Mouse (Mus musculus): ENCODE measurements around the gene Ect2l.
A peak's percentile ranks its signal among the peaks of the same experiment; 100 is the strongest.

Ect2l gene

DNA sequence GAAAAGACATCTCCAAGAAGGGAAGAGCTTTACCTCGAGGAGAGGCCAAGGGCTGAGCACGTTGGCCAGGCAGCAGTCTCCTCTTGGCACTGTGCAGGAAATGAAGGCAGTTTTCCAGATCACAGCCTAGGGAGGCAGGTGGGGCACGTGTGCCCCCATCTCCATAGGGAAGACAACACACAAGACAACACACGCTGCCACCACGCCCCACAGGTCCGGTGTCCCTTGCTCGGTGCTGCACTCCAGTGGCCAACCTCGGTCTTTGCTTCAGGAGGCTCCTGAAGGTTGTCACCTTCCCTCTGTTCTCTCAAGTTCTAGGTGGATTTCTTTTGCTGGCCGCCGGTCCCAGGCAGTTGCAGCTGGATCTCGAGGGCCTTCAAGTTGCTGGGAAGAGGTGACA lies at the start of gene Ect2l:
TSS of gene Ect2l (minus strand) at position 165 of the 400 bp plus-strand sequence.
- DNase-seq (ENCODE audit: low read depth, low spot score), result peak; percentile 71

DNA sequence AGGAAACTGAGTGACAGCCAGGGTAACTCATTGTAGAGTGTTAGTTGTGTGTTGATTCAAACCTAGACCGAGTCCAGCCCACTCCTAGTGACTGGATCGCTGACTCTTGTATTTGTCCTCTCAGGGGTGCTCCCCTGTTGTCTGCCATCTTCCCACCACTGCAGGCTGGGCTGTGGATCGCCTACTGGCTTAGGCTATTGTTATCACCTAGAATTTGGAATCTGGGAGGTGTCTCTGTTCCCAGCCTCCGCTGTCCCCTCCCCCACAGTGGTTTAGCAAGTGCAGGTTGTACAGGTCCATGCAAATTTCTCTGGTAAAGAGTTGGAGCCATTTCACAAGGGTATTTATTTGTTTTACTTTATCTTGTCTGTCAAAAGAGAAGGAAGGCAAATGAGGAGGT lies 40.7 kb upstream of the Ect2l start:
- no peak for DNase-seq (ENCODE audit: low read depth, low spot score)

DNA sequence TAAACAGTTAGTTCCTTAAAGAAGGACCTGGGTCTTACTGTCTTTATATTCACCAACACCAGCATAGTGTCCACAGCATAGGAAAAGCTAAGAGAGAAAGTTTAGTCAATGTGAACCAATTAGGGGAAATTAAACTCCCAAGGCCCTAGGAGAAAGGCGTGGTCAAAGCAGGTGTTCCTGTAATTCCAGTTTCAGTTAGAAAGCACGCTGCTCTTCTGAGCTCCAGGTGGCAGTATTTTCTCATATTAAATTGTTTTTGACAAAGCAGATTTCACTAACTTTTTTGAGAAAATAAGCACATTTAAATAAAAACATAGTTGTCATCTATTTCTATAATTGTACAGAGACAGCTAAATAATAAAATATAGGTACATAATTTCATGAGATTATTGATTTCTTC lies 32.9 kb upstream of the Ect2l start:
- DNase-seq (ENCODE audit: low read depth, low spot score), result no peak

DNA sequence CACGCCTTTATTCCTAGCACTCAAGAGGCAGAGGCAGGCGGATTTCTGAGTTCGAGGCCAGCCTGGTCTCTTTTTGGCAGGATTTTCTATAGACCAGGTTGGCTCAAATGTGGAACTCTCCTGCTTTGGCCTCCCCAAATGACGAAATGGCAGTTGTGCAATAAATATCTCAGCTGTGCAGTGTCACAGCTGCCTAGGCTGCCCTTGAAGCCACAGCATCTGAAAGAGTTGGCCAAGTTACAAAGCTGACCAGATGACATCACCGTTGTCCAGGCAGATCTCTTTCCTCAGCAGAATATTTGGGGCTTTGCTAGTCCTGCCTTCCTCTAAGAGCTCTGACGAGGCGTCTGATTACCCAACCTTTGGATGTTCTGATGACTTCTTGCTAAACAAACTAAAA lies 26.5 kb upstream of the Ect2l start:
- DNase-seq (ENCODE audit: low read depth, low spot score), result no peak

DNA sequence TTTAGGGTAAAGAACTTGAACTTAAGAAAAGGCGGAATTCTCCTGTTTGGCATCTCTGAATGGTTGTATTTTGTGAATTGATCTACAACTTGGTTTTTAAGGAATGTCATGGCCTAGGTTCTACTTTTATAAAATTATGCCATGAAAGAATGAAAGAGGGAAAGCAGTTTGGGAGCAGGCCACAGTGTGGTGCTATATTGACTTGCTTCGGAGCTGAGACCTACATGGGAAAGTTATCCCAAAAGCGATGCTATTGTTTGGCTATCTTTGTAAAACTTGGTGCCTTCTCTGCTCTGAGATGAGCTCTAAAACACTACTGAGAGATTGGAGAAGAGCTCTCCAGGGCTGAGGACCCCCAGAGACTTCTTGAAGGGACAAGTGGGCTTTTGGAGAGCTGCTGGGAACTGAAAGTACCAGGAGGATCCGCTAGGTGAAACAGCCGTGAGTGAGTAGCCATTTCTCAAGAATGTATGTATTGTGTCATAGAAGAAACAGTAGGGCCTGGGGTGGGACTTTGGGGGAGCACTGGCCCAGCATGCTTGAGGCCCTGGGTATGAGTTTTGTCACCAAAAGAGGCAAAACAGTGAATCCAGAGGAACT lies 25.7 kb upstream of the Ect2l start:
- DNase-seq (ENCODE audit: low read depth, low spot score), result peak; percentile 8

DNA sequence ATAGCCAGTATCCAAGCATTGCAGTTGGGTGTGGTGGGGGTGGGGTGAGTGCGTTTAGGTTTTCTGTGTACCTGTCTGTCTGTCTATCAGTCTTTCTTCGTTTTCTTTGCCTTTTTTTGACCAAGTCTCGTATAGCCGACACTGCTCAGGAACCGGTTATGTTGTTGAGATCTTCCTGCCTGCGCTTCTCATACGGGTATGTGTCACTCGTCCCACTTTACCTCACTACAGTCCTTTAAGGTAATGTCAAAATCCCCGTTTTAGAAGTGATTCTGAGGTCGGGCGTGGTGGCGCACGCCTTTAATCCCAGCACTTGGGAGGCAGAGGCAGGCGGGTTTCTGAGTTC lies 24.7 kb upstream of the Ect2l start:
- no peak for DNase-seq (ENCODE audit: low read depth, low spot score)

DNA sequence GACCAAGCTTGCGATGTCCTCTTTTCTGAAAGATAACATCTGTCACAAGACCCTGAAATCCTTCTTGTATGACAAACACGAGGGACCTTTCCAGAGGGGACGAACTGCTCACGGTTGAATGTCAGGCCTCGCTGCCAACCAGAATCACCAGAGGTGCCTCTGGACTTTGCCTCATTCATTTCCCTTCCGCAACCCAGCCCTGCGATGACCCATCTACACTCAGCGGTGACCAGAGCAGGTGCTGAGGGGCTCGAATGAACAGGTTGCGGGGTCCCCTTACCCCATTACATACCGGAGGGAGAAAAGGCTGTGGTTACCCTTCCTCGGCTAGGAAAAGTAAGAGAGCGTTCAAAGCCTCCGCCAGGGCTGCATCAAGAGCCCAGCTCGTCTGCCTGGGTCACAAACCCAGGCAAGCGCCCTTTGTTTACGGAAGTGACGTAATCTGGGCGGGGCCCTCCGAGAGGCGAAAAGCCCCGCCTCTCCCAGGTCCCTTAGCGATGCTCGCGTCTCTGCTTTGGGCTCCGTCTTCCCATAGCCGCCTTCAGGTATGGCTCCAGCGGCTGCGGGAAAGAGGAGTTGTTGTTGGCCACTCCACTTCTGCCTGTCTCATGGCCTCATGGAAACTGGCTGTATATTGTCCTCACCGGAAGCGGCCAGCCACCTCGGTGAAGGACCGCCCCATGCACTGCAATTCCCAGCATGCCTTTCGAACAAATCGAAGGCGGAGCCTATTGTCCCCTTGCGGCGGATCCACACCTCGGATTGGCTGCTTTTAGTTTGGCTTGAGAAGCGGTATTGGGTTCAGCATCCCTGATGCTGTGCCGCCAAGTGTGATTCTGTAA lies 24.1 kb upstream of the Ect2l start, which contains the start of gene Ccdc28a:
TSS of gene Ccdc28a (minus strand) at position 439 of the 842 bp plus-strand sequence.
- DNase-seq (ENCODE audit: low read depth, low spot score), result peak; percentile 96

DNA sequence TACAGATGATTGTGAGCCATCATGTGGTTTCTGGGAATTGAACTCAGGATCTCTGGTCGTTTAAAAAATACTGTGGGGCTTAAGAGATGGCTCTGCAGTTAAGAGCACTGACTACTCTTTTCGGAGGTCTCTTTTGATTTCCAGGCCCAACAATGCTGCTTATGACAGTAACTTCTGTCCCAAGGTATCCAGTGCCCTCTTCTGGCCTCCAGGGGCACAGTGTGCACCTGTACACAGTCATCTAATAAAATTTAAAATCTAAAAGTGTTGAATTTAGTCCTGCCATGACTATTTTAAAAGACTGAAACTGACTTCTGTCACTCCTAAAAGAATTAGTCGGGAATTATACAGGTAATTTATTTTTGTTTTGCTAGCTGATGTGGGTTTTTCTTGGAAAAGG lies 23.2 kb upstream of the Ect2l start:
- peak; percentile 63 for DNase-seq (ENCODE audit: low read depth, low spot score)

DNA sequence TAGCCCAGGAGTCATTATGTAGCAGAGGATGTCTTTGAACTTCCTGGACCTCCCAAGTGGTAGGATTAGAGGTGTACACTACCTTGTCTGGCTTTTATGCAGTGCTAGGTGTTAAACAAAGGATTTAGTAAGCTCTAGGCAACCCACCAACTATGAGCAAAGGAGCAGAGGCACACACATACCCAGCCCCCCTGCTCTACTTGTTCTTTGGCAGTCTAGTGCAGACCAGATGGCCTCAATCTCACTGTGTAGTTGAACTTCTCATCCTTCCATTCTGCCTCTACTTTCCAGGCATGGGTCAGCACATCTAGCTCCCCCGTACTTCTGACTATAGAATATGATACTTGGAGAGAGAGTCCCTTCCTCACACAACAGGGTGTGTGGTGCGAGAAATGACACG lies 13.7 kb upstream of the Ect2l start:
- DNase-seq (ENCODE audit: low read depth, low spot score), result no peak

DNA sequence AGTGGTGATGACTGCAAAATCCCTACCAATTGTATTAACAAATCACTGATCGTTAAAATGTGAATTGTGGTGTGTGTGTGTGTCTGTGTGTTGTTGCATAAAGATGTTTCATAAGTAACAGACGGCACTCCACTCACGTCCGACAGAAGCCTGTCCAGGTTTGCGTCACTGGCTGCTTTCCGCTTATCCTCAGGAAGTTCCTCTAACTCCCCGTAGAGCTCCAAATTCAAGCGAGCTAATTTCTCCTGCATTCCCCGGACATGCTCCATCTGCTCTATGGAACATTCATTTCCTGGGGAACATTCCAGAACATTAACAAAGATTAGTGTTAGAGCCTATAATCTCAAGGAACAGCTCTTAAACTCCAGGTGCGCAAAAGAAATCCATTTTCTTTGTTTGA lies 8.7 kb upstream of the Ect2l start:
- no peak for DNase-seq (ENCODE audit: low read depth, low spot score)

DNA sequence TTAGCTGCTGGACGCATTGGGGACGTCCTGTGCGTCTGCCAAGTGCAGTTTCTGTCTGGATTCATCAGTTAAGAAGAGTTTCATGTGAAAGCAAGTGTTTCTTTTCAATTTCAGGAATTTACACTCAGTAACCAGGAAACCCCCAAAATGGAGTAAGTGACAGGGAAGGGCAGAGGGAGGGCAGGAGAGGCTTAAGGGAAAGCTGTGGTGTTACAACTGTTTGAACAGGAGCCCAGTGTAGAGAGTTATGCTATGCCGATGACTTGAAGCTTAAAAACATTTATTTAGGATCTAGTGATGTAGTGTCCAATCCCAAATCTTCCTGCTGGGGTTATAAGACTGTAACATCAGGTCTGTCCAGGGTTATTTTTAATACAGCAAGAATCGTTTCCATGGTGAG lies 3.4 kb upstream of the Ect2l start:
- no peak for DNase-seq (ENCODE audit: low read depth, low spot score)

DNA sequence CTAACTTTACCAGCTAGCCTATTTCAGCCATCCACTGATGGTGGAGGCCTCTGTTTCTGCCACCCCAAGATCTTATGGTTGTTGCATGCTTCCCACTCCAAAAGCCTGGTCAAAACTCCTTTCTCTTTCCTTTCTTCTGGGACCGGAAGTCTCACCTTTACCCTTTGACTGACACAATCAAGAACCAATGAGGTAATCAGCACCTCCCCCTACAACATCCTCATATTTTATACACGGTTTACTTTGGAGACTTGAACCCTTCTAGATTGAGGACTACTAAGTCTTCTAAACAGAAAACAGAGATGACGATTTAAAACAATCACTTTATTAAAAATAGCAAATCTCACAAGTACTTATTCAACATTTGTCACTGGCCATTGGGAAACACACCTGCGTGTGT lies 2.7 kb upstream of the Ect2l start:
- no peak for DNase-seq (ENCODE audit: low read depth, low spot score)

DNA sequence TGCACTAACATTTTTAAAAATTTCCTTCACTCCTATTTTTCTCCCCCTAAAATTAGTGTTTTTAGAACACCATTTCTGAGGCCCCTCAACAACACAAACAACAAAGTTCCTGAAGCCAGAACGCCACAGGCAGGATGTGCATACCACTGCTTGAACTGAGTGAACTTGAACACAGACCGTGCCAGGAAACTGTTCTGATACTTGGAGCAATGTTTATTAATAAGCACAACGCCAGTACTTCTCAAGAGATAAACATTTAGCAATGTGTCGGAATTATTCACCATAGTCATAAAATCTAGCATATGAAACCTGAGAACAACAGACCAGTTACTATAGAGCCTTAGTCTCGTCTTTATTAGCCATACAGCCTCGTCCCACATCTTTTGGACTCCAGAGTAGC lies 571 bp downstream of the Ect2l start:
- no peak for DNase-seq (ENCODE audit: low read depth, low spot score)

DNA sequence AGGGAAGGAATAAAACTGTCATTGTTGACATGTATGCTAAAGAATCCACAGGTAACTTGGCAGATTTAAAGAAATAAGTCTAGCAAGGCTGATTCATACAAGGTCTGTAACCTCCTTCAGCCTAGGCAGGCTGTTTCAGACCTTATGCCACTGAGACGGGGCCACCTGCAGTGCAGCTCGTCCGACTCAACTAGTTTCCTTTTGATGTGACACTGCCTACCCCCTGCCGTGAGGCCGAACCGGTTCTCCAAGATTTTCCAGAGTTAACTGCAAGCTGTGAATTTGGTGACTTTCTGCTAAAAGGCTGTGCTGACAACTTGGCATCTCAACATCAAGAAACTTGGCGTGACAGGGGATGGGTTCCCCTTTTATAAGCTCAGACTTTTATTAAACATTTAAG lies 6.6 kb downstream of the Ect2l start:
- DNase-seq (ENCODE audit: low read depth, low spot score), result no peak

DNA sequence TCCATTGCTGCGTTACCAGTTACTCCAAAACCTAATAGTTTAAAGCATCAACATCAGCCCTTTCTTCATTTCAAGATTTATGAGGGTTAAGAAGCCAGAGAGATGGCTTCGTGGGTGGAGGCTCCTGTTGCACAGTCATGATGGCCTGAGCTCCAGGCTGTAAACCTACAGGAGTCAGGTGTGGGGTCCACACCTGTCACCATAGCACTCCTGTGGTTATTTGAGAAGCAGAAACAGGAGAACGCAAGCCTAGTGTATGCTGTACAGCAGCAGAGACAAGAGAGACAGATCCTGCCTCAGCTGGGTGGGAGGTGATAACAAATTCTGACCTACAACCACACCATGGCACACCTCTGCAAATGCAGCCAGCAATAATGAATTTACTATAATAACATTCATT lies 8.3 kb downstream of the Ect2l start:
- DNase-seq (ENCODE audit: low read depth, low spot score), result no peak

DNA sequence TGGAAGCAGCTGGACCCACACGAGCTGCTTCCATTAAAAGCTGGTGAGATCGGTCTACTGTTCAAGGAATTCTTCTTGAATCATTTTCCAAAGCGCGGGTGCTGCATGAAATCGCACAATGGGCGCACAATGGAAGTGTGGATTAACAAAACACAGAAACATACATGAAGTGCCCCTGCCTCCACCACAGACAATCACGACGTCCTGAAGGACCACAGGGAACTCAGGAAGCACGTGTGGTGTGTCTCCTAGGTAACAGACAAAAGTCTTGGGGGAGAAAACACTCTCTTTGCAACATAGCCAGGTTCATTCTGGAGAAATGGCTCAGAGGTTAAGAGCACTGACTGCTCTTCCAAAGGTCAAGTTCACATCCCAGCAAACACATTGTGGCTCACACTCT lies 10.0 kb downstream of the Ect2l start:
- DNase-seq (ENCODE audit: low read depth, low spot score), result no peak

DNA sequence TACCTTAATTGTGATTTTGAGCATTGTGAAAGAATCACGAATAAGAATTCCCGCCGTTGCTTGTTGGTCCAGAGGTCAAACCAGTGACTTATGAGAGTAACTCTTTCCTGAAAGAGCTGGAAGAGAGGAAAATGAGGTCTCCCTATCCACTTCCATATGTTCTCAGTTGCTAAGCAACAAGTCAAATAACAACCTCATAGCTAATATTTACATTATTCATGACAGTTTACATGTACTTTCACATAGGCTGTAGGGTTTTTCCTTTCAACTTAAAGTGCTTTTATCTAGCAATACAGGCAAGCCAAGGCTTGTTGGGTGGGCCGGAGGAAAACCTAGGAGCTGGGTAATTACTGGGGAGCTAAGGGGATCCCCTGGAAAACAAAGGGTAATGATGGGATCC lies 10.8 kb downstream of the Ect2l start:
- no peak for DNase-seq (ENCODE audit: low read depth, low spot score)

DNA sequence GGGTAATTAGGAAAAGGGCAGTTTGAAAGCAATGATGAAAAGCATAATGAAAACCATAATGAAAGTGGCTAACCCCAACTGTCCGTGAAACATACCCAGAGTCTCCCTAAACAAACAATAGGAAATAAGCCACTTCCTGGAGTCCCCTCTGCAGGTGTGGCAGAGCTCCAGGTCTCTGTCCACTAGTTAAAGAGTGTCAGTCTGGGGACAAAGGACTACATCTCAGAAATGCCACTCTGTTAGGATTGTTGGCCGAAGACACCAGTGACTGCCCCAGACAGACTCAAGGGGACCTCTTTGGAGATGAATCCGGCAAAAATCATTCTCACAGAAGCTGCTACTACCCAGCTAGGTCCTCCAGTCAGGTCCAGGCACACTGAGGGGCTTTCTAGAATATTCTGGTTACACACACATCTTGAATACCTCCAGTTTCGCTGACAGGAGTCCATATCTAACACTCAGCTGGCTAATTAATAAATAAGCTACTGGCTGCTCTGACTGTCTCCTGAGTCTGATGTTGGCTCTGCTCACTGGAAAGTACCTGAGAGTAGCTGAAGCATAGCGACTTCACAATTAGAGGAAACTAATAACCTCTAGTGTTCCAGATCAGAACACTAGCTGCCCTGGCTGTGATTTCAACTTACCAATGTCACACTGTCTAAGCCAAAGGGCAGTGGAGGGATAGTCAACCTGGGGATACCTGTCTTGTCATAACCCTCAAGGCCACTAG lies 12.2 kb downstream of the Ect2l start:
- no peak for DNase-seq (ENCODE audit: low read depth, low spot score)

DNA sequence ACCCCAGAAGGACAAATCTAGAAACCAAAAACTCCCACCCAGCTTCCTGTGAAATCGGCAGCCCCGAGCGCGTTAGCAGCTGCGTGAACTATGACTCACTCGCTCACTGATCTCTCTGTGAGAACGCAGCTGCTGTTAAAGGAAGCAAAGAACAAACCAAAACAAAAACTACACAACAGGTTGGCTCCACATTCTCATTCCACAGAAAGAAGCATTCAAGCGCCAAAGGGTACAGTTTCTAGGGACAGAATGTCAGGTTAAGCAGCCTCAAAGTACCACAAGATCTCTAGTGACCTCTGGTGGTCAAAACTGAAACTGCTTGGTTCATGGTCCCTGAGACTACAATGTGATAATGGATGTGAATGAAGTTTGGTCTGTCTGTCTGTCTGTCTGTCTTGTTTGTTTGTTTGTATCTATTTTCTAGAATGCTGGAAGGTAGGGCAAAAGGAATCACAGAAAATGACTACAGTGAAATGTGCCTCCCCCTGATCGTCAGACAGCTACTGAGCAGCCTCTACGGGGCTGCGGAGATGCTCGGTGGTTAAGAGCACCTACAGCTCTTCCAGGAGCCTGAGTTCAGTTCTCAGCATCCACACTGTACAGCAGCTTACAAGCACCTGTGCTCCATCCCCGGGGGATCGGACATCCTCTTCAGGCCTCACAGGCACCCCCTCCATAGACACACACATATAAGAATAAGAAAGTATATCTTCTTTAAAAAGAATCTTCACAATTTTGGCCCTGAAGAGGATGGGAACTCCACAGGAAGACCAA lies 13.3 kb downstream of the Ect2l start:
- peak; percentile 88 for DNase-seq (ENCODE audit: low read depth, low spot score)

DNA sequence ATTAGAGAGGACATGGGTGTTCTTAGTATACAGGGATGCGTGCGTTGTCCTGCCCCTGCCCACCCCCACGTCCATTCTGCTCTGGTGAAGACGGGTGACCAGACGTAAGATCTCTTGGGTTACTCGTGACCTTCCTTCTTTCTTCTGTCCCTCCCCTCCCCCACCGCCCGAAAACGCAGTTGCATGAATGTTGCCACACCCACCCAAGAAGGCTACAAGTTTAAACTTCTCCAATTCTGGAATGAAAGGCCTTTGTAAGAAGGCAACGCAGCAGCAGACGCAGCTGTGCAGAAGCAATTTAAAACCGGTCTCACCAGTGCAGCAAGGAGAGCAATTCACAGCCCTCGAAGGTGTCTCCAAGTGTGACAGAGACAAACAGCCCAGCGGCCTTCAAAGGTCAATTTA lies 16.0 kb downstream of the Ect2l start:
- DNase-seq (ENCODE audit: low read depth, low spot score), result no peak

DNA sequence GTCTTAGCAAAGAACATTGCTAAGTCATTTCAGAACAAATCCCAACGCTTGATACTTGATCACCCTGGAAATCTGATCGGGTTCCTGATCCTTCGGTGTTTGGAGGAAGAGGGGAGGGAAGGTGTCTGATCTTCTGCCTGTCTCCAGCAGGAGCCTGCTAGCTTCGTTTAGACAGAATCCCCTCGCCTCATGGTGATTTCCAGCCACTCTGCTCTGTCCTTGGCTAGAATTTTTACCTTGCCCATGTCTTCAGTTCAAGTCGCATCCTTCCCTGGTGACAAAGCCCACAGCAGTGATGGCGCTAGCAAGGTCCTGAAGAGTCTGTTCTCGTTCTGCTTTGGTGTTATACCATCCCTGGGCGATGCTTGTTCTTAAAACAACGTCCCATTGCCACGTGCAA lies 16.5 kb downstream of the Ect2l start:
- DNase-seq (ENCODE audit: low read depth, low spot score), result no peak

DNA sequence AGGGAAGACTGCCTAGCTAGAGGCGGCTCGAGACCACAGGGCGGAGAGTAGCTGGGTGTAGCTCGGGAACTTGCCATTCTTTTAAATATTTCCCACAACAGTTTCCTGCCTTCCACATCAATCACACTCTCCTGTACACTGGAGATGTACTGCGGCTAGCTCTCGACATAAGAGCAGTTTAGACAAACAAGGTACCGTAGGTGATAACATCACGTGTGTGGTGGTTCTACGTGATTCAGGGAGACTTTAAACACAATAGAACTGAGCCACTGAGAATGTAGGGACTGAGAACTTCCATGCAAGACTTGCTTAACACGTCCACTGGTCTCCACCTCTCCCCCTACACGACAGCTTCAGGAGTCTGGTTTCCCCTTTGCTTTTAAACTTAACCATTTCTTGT lies 17.5 kb downstream of the Ect2l start:
- peak; percentile 37 for DNase-seq (ENCODE audit: low read depth, low spot score)

All from CD4-positive, CD25-positive, alpha-beta regulatory T cell, adult 2 months (primary cell).